Mouse (Mus musculus): ENCODE measurements around the gene Chst11.
A peak's percentile ranks its signal among the peaks of the same experiment; 100 is the strongest.

The Chst11 gene

GRCm38 (mm10) chr10:82991756-82992519 lies 6.6 kb downstream of the Chst11 start:
- DNase-seq = no peak

- no peak for DNase-seq
Measured at GRCm38 (mm10) chr10:82994284-82994683, 9.0 kb downstream of the Chst11 start.

DNA sequence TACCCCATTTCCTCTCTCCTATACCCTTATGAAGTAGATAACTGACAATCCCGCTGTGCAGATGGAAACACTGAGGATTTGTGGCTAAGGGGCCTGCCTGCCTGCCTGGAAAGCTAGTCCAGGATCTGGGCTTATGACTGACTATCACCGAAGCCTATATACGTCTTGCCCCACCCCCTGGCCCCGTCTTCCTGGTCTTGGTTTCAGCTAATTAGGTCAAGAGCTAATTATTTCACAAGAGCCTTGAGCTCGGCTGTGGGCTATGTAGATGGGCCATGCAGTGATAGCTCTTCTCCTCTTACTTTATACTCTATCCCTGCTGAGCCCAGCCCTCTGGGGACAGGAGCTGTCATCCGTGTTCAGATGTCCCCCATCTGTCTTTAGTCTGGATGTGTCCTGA lies 12.2 kb downstream of the Chst11 start:
- no peak for DNase-seq

DNA sequence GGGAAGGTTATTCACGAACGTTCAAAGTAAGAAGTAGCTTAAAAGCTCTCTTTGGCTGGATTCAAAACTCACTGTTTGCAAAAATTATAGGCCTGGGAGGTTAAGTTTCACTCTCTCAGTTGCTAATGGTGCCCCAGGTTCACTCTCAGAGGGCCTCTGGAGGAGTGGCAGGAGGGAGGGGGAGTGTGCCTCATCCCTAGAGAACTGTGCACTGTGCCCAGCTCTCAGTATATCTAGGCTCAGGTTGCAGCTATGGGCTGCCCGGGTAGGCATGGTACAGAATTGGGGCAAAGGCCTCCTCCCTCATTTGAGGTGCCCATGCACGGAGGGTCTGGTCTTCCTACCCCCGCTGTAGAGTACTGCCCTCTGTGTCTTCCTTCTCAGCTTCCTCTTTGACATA lies 14.9 kb downstream of the Chst11 start:
- no peak for DNase-seq

DNA sequence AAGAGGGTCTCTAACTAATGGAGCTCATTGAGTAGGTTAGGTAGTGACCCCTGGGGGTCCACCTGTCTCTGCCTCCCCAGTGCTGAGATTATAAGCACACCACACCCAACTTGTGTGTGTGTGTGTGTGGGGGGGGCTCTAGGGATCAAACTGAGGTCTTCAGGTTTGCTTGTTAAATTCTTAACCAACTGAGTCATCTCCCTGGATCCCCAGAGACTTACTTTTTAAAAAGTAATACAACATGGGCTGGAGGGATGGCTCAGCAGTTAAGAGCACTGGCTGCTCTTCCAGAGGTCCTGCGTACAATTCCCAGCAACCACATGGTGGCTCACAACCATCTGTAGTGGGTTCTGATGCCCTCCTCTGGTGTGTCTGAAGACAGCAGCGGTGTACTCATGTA lies 15.4 kb downstream of the Chst11 start:
- no peak for DNase-seq

GRCm38 (mm10) chr10:83003899-83004298 lies 18.6 kb downstream of the Chst11 start:
- no peak for DNase-seq

- peak in 1 of 2 experiments; percentile 24 for DNase-seq
Measured at GRCm38 (mm10) chr10:83004389-83004788, 19.1 kb downstream of the Chst11 start.

GRCm38 (mm10) chr10:83005003-83005402 lies 19.7 kb downstream of the Chst11 start:
- peak in 1 of 2 experiments; percentile 18 for DNase-seq

GRCm38 (mm10) chr10:83006258-83006657 lies 21.0 kb downstream of the Chst11 start:
- no peak for DNase-seq

DNA sequence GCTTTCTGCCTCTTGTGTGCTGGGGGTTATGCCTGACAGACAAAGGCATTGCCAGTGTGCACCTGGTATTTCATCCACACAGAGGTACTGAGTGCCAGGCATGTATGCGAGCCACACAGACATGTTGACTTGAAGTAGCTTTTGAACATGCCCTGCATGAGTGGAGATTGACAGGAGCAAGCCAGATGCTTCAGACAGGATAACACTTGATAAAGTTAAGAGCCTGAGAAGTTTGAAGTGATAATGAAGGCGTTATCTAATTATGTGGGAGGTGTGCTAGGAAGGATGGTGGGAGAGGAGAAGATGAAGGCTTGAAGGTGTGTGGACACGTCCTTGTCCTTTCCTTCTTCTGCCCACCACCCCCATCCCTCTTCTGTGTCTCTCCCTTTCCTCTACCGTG lies 28.7 kb downstream of the Chst11 start:
- no peak for DNase-seq

DNA sequence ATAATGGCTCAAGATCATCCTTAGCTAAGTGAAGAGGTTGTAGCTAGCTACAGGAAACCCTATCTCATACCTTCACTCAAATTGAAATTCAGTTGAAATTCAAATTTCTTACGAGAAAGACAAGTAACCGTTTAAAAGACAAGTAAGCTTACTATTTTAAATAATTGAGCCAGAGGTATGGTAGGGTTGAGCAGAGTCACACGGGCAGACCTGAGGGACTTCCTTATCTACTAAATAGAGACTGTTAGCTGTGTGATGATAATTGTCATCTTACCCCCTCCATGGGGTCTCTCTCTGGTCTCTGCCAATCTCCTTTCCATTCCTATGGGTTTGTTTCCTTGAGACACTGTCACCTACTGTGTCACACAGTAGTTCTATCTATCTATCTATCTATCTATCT lies 30.6 kb downstream of the Chst11 start:
- no peak for DNase-seq

DNA sequence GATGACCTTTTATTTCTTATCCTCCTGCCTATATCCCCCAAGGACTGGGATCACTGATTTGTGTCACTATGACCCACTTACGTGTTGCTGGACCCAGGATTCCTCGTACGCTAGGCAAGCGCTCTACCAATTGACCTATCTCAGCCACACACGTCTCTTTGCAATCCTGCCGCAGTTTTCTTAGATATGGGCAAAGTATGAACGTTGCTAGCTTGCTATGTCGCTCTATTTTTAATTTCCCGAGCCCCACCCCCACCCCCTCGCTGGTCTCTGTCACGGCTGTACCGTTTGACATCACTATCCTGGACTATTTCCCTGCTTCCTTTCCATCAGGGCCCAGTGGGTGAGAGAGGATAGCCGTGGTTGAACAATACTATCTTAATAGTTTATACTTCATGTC lies 31.5 kb downstream of the Chst11 start:
- DNase-seq = no peak

- no peak for DNase-seq
Measured at GRCm38 (mm10) chr10:83017760-83018498, 32.6 kb downstream of the Chst11 start.

DNA sequence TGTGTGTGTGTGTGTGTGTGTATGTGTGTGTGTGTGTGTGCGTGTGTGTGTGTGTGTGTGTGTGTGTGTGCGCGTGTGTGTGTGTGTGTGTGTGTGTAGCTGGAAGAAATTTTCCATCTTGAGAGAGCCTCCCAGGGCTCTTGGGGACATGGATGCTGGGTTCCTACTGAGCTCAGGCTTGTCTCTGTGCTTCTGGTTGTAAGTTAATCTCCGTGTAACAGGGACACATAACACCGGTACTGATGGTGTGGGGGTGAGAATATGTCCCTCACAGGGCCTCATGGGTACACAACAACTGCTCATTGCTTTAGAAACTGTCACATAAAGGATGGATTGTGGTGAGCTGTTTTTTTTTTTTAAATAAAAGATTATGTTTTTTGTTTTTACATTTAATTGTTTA lies 33.2 kb downstream of the Chst11 start:
- no peak for DNase-seq

DNA sequence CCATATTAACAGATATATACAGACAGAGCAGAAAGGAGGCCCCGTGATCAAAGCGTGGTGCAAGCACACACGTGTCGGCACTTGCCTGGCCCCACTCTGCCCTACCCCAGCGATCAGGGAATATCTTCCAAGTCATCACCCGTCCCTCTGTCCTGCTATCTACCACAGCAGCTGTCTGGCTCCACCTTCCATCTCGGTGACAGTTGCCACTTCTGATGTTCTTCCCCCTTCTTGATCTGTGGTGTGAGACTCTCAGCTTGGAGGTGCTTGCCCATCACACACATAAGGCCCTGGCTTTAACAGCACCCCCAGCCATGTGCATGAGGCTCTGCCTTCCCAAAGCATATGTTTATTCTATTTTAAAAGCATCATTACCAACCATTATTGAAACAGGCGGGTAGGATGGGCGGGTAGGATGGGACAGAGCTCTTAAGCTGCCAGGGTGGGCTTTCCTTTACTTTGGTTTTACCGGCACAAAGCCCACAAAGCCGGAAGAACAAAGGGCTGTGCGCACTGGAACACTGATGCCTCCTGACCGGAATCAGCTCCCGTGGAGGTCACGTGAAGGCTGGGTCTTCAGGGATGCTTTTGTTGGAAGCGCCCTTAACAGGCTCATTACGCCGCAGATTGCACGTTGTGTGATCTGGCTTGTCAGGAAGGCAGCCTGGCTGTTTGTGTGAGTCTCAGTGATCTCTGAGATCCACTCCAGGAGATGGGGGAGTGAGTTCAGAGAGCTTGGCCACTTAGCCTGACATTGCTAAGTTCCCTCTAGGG lies 34.4 kb downstream of the Chst11 start:
- peak in 1 of 2 experiments; percentile 18 for DNase-seq

- no peak for DNase-seq
Measured at GRCm38 (mm10) chr10:83022616-83023015, 37.3 kb downstream of the Chst11 start.

- DNase-seq = no peak
Measured at GRCm38 (mm10) chr10:83026174-83026573, 40.9 kb downstream of the Chst11 start.

GRCm38 (mm10) chr10:83027673-83028072 lies 42.4 kb downstream of the Chst11 start:
- DNase-seq = no peak

DNA sequence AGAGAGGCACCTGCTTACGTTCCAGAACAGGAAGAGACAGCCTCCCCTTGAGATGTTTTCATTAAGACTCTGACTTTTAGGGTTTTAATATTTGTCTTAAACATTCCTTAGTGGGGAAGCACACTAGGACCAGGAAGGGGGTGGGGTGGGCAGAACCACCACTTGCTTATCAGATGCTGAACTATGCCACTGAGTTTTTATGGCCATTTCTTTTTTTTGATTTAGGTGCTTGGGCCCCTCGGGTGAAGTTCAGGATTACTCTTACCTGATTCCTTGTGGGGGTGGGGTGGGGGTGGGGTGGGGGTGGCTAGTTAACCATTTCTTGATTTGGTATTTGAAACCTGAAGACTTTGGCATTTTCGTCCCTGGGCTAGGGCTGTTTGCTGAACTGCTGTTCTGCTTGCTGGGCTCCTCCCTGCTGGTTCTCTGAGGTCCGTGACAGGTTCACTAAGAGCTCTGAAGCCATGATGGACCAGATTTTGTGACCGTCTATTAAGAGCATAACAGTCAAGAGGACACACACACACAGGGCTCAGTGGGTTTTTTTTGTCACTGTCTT lies 44.9 kb downstream of the Chst11 start:
- DNase-seq = no peak

DNA sequence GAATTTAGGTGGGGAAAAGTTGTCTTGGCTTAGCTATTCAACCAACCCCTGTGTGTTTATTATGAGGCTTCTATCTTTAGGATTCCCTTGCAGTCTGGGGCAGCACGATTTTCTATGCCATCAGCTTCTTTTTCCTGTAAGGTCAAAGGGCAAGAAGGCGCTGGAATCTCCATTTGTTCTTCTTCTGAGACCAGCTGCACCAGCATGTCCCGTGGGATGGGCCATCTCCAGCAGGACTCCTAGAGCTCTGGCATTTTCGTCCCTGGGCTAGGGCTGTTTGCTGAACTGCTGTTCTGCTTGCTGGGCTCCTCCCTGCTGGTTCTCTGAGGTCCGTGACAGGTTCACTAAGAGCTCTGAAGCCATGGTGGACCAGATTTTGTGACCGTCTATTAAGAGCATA lies 45.6 kb downstream of the Chst11 start:
- no peak for DNase-seq

DNA sequence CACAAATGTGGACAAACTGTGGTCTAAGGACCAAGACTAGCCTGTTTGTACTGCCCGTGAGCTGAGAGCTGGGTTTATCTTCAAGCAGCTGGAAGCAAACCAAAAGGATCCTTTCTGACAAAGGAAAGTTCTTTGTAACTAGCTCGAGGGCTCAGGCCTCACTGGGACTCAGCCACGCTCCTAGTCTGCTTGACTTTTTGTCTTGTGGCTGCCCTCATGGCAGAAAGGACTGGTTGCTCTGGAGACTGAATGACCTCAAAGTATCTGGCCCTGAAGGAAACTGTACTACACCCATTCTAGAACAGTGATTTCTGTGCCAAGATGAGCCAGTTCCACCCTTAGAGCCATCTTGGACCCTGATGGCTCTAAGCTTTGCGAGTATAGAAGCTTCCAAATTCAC lies 46.3 kb downstream of the Chst11 start:
- no peak for DNase-seq

DNA sequence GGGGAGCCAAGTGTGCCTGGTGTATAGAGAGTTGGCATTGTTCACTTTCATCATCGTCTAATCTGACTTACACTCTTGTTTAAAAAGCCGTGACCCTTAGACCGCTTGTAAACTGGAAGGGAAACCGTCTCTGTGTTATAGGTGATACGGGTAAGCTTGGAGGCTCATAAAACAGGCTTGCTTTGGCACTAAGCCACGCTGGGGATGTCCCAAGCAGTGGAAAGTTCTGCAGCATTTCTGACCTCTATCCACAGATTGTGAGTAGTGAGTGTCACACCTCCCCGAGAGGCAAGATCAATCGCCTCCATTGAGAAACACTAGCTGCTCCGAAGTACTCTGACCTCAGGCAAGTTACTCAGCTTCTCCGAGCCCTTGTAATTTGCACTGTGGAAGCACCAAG lies 47.3 kb downstream of the Chst11 start:
- peak in 1 of 2 experiments; percentile 47 for DNase-seq

- no peak for DNase-seq
Measured at GRCm38 (mm10) chr10:83036340-83037045, 51.2 kb downstream of the Chst11 start.

All from kidney, postnatal 36 days (tissue).